Mouse (Mus musculus): ENCODE measurements around the gene 1700016H13Rik. TPM values are rescaled to one million over a fixed set of nuclear protein-coding genes. Genes with fewer than 3 reads are reported as not detected.

The 1700016H13Rik gene
- total RNA-seq, 2 experiments from 2014 or later = not detected

DNA sequence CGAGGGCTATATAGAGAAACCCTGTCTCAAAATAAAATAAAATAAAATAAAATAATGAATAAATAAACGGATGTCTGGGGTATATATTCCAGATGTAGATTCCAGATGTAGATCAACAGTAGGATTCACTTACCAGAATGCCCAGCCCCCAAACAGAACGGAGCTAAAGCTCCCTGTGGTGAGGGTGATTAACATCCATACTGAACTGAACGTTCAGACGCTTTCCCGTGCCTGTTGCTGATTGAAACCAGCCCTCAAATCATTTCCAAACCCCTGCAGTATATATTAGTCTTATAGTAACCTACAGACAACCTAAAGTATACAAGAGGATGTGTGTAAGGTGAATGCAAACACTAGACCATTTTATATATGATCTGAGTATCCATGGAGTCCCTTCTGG, 18.7 kb upstream of the 1700016H13Rik start:
- DNase-seq (ENCODE audit: extremely low spot score in 1 of 2, low spot score in 1 of 2) = no peak

- DNase-seq (ENCODE audit: extremely low spot score in 1 of 2, low spot score in 1 of 2) = no peak
Measured at GRCm38 (mm10) chr5:103673611-103674010, 17.8 kb upstream of the 1700016H13Rik start.

GRCm38 (mm10) chr5:103671858-103672257, 16.0 kb upstream of the 1700016H13Rik start:
- no peak for DNase-seq (ENCODE audit: extremely low spot score in 1 of 2, low spot score in 1 of 2)

DNA sequence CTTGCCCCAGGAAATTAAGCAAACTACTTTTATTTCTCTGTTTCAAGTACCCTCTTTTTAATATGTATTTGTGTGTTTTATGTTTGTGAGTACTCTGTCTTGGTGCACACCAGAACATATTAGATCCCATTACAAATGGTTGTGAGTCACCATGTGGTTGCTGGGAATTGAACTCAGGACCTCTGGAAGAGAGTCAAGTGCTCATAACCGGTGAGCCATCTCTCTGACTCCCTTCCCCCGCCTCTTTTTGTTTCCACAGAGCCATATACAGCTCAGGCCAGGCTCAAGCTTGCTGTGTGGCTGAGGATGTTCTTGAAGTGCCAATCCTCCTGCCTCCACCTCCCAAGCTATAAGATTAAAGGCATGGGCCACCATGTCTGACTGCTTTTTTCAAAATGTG, 10.1 kb upstream of the 1700016H13Rik start:
- no peak for DNase-seq (ENCODE audit: extremely low spot score in 1 of 2, low spot score in 1 of 2)

GRCm38 (mm10) chr5:103664932-103665331, 9.1 kb upstream of the 1700016H13Rik start:
- no peak for DNase-seq (ENCODE audit: extremely low spot score in 1 of 2, low spot score in 1 of 2)

DNA sequence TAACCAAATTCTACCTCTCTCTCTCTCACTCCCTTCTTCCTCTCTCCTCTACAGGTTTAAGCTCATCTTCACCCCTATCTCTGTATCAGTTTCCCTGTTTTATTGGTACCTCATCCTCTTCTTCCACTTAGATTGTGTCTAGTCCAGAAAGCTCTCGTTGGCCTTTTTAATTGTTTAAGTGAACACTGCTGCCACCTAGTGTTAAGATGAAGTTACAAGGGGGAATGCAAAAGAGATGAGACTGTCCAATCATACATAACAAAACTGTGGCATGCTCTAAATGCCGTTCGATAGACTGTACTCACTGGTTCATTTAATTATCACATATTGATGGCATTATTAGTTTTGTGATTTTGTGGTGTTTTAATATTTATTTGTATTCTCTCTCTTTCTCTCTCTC, 3.8 kb upstream of the 1700016H13Rik start:
- DNase-seq (ENCODE audit: extremely low spot score in 1 of 2, low spot score in 1 of 2) = no peak

DNA sequence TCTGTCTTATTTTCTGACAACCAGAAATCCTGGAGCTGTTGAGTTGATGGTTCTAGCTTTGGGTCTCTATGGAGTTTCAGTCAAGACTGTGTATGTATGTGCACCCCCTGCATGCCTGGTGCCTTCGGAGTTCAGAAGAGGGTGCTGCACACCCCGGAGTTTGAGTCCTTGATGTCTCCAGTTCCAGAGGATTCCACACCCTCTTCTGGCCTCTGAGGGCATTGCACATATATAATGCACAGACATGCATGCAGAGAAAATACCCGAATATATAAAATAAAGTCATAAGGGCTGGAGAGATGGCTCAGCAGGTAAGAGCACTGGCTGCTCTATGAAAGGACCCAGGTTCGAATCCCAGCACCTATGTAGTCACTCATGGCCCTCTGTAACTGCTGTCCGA, 3.1 kb upstream of the 1700016H13Rik start:
- DNase-seq (ENCODE audit: extremely low spot score in 1 of 2, low spot score in 1 of 2) = peak in 1 of 2 experiments; percentile 9

DNA sequence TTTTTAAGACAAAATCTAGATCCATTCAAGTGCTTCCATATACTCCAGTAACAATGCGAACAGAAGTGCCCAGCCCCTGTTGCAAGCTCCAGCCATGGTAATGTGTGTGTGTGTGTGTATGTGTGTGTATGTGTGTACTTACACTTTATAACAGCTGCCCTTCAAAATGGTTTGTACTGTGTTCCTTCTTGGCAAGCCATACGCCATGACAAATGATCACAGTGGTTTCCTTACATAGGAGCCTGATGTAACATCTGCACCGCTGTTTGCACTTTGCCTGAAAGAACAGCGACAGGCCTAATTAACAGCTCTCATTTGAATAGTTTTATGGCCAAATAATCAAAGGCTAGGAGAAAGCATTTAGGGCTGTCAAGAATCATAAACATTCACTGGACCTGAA, 1.0 kb downstream of the 1700016H13Rik start:
- no peak for DNase-seq (ENCODE audit: extremely low spot score in 1 of 2, low spot score in 1 of 2)

GRCm38 (mm10) chr5:103654225-103654624, 1.6 kb downstream of the 1700016H13Rik start:
- DNase-seq (ENCODE audit: extremely low spot score in 1 of 2, low spot score in 1 of 2) = no peak

- DNase-seq (ENCODE audit: extremely low spot score in 1 of 2, low spot score in 1 of 2) = no peak
Measured at GRCm38 (mm10) chr5:103647320-103647719, 8.5 kb downstream of the 1700016H13Rik start.

DNA sequence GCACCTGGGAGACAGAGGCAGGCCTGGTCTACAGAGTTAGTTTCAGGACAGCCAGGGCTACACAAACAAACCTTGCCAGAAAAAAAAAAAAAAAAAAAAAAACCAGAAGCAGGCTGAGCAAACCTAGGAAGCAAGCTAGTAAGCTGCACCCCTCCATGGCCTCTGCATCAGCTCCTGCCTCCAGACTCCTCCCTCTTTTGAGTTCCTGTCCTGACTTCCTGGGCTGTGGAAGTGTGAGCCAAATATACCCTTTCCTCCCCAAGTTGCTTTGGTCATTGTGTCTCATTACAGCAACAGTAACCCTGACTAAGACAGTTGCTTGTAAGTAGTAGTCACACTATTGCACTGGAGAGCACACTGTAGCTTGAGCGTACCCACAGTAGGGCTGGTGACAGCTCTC, 11.6 kb downstream of the 1700016H13Rik start:
- no peak for DNase-seq (ENCODE audit: extremely low spot score in 1 of 2, low spot score in 1 of 2)

GRCm38 (mm10) chr5:103637162-103637561, 18.6 kb downstream of the 1700016H13Rik start:
- no peak for DNase-seq (ENCODE audit: extremely low spot score in 1 of 2, low spot score in 1 of 2)

- DNase-seq (ENCODE audit: extremely low spot score in 1 of 2, low spot score in 1 of 2) = no peak
Measured at GRCm38 (mm10) chr5:103629854-103630580, 25.8 kb downstream of the 1700016H13Rik start.

GRCm38 (mm10) chr5:103629111-103629764, 26.6 kb downstream of the 1700016H13Rik start, which contains the start of gene Slc10a6:
Gene Slc10a6, minus strand, starts transcription at chr5:103629403.
- DNase-seq (ENCODE audit: extremely low spot score in 1 of 2, low spot score in 1 of 2) = peak; percentile 22 to 47

- DNase-seq (ENCODE audit: extremely low spot score in 1 of 2, low spot score in 1 of 2) = no peak
Measured at GRCm38 (mm10) chr5:103628499-103628898, 27.3 kb downstream of the 1700016H13Rik start.

- DNase-seq (ENCODE audit: extremely low spot score in 1 of 2, low spot score in 1 of 2) = no peak
Measured at GRCm38 (mm10) chr5:103624831-103625230, 31.0 kb downstream of the 1700016H13Rik start.

- no peak for DNase-seq (ENCODE audit: extremely low spot score in 1 of 2, low spot score in 1 of 2)
Measured at GRCm38 (mm10) chr5:103622321-103622720, 33.5 kb downstream of the 1700016H13Rik start.

GRCm38 (mm10) chr5:103620301-103620973, 35.4 kb downstream of the 1700016H13Rik start:
- DNase-seq (ENCODE audit: extremely low spot score in 1 of 2, low spot score in 1 of 2) = no peak

DNA sequence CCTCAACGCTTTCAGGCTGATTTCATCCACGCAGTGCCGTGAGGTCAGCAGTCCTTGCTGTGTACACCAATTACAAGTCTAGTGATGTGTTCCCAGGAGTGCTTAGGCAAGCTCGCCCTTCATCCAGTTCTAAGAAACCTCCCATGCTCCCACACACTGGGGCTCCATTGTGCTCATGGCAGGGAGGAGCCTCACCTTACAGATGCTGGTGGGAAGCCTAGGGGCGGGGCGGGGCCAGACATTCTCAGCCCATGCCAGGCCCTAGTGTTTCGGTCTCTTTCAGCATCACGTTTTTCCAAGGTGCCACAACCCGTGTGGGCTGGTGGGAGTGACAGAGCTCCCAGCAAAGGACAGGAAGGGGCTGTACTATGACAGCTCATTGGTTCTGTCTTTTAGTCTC, 38.6 kb downstream of the 1700016H13Rik start:
- no peak for DNase-seq (ENCODE audit: extremely low spot score in 1 of 2, low spot score in 1 of 2)

DNA sequence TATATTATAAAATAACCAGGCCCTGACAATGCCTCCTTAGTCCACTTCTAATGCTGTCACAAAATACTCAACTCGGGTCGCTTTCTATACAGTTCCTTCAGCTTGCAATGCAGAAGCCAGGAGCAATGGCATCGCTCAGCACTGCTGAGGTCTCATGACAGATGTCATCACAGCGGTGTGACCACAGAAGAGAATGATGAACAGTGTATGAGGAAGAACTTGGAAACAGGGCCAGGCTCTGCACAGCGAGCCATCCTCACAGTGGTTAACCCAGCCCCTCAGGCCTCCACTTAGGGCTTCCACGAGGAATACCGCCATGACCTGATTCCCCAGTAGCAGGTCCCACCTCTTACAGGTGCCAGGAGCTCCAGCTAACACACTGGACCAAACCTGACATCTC, 41.5 kb downstream of the 1700016H13Rik start:
- no peak for DNase-seq (ENCODE audit: extremely low spot score in 1 of 2, low spot score in 1 of 2)

DNA sequence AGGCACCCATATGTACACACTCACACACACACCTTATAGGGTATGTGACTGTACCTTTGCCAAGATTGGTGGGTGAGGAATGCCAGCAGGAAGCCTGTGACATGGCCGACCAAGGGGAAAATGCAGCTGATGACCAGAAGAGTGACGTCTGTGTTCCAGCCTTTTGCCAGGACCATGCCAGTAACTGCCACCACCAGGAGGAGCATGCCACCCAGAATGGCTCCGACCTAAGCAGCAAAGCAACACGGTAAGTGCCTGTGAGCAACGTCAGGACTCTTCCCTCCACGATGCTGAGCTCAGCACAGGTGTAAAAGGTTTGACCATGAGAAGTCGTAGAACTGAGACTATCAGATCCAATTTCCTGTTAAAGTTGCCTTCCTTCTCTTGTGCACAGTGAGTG, 43.5 kb downstream of the 1700016H13Rik start:
- DNase-seq (ENCODE audit: extremely low spot score in 1 of 2, low spot score in 1 of 2) = no peak
